Comparison of ENCODE assay signal across 27 mouse cellular contexts in genomic region chr13:104794421-104794820, GRCm38 (mm10). TPM values are rescaled to one million over a fixed set of nuclear protein-coding genes. Genes with fewer than 3 reads are reported as not detected.
DNase-seq lines count a peak whose midpoint lies in the region; ATAC-seq lines count a peak whose summit lies in the region.
"Had no signal": no experiment of that assay in that cellular context is flagged by ENCODE, and none has a peak within 500 bp of the region (broad histone marks: within the 10 kb centered on the region; RNA-seq: fewer than 3 reads in every experiment).

No protein-coding gene starts in this region.

- DNase-seq in 416B (ENCODE audit: low read depth): peak; percentile 5
- DNase-seq in adrenal gland, postnatal 36 days: no peak
- no peak for DNase-seq in spleen, adult 18-20 months
- DNase-seq in urinary bladder, postnatal 25 days (ENCODE audit: low spot score): no peak
- DNase-seq: adrenal gland, adult 8-10 months; adrenal gland, postnatal 25 days; cerebellum, adult 18-20 months; cerebellum, adult 9-10 months; cerebellum, postnatal 14 days; gastrocnemius, postnatal 10 days; heart, adult 18-20 months; heart, postnatal 10 days; heart, postnatal 36 days had no signal

- no peaks in the 10 kb centered on the region for H3K9me3 ChIP-seq in megakaryocyte, embryonic 14.5 days
- H3K9me3 ChIP-seq: embryonic facial prominence, embryonic 12.5 days; embryonic facial prominence, embryonic 15.5 days; forebrain, embryonic 12.5 days; forebrain, embryonic 15.5 days; heart, embryonic 12.5 days; heart, embryonic 15.5 days; hindbrain, embryonic 10.5 days; hindbrain, embryonic 13.5 days had no signal

- peak overlapping the region; percentile 42 for H3K4me3 ChIP-seq in megakaryocyte, embryonic 14.5 days (replicated peaks)
- H3K4me3 ChIP-seq: embryonic facial prominence, embryonic 12.5 days; embryonic facial prominence, embryonic 15.5 days; forebrain, embryonic 12.5 days; forebrain, embryonic 15.5 days; heart, embryonic 12.5 days; heart, embryonic 15.5 days; hindbrain, embryonic 10.5 days; hindbrain, embryonic 13.5 days had no signal

- H3K4me1 ChIP-seq in megakaryocyte, embryonic 14.5 days: 0 out of 2 replicates have a peak, but pooled peaks cover 3% of the 10 kb centered on the region
- H3K4me1 ChIP-seq: embryonic facial prominence, embryonic 12.5 days; embryonic facial prominence, embryonic 15.5 days; forebrain, embryonic 12.5 days; forebrain, embryonic 15.5 days; heart, embryonic 12.5 days; heart, embryonic 15.5 days; hindbrain, embryonic 10.5 days; hindbrain, embryonic 13.5 days had no signal

- H3K27me3 ChIP-seq in megakaryocyte, embryonic 14.5 days (replicated peaks): no peaks in the 10 kb centered on the region
- H3K27me3 ChIP-seq: embryonic facial prominence, embryonic 12.5 days; embryonic facial prominence, embryonic 15.5 days; forebrain, embryonic 12.5 days; forebrain, embryonic 15.5 days; heart, embryonic 12.5 days; heart, embryonic 15.5 days; hindbrain, embryonic 13.5 days had no signal

- ATAC-seq in common myeloid progenitor, adult 5-6 weeks (replicated peaks; ENCODE audit: low read depth, poor library complexity, severe bottlenecking): 0 out of 2 replicates have a peak, but pooled peaks have one; percentile 36
- ATAC-seq in neutrophil, adult 5-6 weeks (ENCODE audit: extremely low read depth, insufficient number of reproducible peaks, low FRiP score, poor library complexity, severe bottlenecking): 0 out of 2 replicates have a peak, but pooled peaks have one; percentile 17
- ATAC-seq: activated CD4-positive, CD25-positive, alpha-beta regulatory T cell, adult 4 months; CD4-positive, CD25-positive, alpha-beta regulatory T cell, adult 4 months; forebrain, embryonic 15.5 days; hindbrain, embryonic 16.5 days had no signal

- H3K36me3 ChIP-seq in megakaryocyte, embryonic 14.5 days (replicated peaks; ENCODE audit: low read length): peaks cover 64% of the 10 kb centered on the region

RNA-seq across cellular contexts. Expression of gene Srek1ip1, which starts 2.1 kb away (rescaled TPM):
- 39.2 and 62.4 TPM in 2 replicates for total RNA-seq in common myeloid progenitor, adult 5-6 weeks (2017)
- polyA plus RNA-seq in megakaryocyte, embryonic 14.5 days (2012; ENCODE audit: insufficient read depth, low replicate concordance): 2.8 TPM in 1 of 2 replicates, not detected in the other
- 14.2 and 15.5 TPM in 2 replicates for total RNA-seq in neutrophil, adult 5-6 weeks (2017)
- 10 to 100 TPM; 19.3 to 19.6 TPM for total RNA-seq in adrenal gland, postnatal 36 days (2021)

RNA-seq across cellular contexts. Expression of gene Cwc27, which starts 22.5 kb away (rescaled TPM):
- total RNA-seq in common myeloid progenitor, adult 5-6 weeks (2017): 46.1 and 50.9 TPM in 2 replicates
- 3.6 TPM in 1 of 2 replicates, not detected in the other for polyA plus RNA-seq in megakaryocyte, embryonic 14.5 days (2012; ENCODE audit: insufficient read depth, low replicate concordance)
- total RNA-seq in neutrophil, adult 5-6 weeks (2017): 28.7 and 39.0 TPM in 2 replicates
- 10 to 100 TPM; 12.6 to 20.0 TPM for total RNA-seq in adrenal gland, postnatal 36 days (2021)
